ENCODE assay signal across 17 mouse cellular contexts in genomic region chr10:106998052-106998625, GRCm38 (mm10).
DNase-seq lines count a peak whose midpoint lies in the region; ATAC-seq and TF ChIP-seq lines count a peak whose summit lies in the region.
"Had no signal": no experiment of that assay in that cellular context is flagged by ENCODE, and none has a peak within 500 bp of the region (broad histone marks: within the 10 kb centered on the region; RNA-seq: fewer than 3 reads in every experiment).

No protein-coding gene starts in this region.

- H3K4me2 ChIP-seq in midbrain, embryonic 11.5 days = no peak overlapping the region
- no peak overlapping the region for H3K4me2 ChIP-seq in forebrain, embryonic 15.5 days (replicated peaks)
- H3K4me2 ChIP-seq in hindbrain, postnatal 0 days (ENCODE audit: low read depth, low read length) = no peak overlapping the region
- H3K4me2 ChIP-seq: limb, embryonic 15.5 days had no signal

- no peaks in the 10 kb centered on the region for H3K27me3 ChIP-seq in midbrain, embryonic 11.5 days (ENCODE audit: control insufficient read depth, insufficient read depth, low read length)
- H3K27me3 ChIP-seq in midbrain, embryonic 10.5 days (ENCODE audit: low read depth, poor library complexity, severe bottlenecking) = no peaks in the 10 kb centered on the region
- H3K27me3 ChIP-seq in forebrain, embryonic 15.5 days = no peaks in the 10 kb centered on the region
- no peaks in the 10 kb centered on the region for H3K27me3 ChIP-seq in hindbrain, postnatal 0 days (ENCODE audit: insufficient read depth, low read length)
- H3K27me3 ChIP-seq: limb, embryonic 15.5 days; Patski had no signal

- no peaks in the 10 kb centered on the region for H3K4me1 ChIP-seq in midbrain, embryonic 11.5 days (ENCODE audit: control insufficient read depth, insufficient read depth, low read length)
- H3K4me1 ChIP-seq in midbrain, embryonic 10.5 days = no peaks in the 10 kb centered on the region
- no peaks in the 10 kb centered on the region for H3K4me1 ChIP-seq in forebrain, embryonic 15.5 days
- no peaks in the 10 kb centered on the region for H3K4me1 ChIP-seq in hindbrain, postnatal 0 days (ENCODE audit: insufficient read depth, low read length)
- H3K4me1 ChIP-seq: limb, embryonic 15.5 days had no signal

- TF ChIP-seq CTCF in hindbrain, postnatal 0 days (IDR thresholded peaks at IDR 0.05; ENCODE audit: low read depth) = no peak

- DNase-seq in midbrain, embryonic 11.5 days (ENCODE audit: low spot score, missing footprints) = no peak
- no peak for DNase-seq in midbrain, embryonic 10.5 days (ENCODE audit: low spot score)
- DNase-seq in hindbrain, postnatal 0 days (ENCODE audit: low spot score) = no peak
- DNase-seq in adrenal gland, postnatal 4 days (ENCODE audit: low spot score in 2 of 2) = no peak
- no peak for DNase-seq in lung, adult 18-20 months
- no peak for DNase-seq in gastrocnemius, adult 8-10 months (ENCODE audit: low spot score in 2 of 2)
- DNase-seq: adrenal gland, postnatal 36 days; cerebellum, adult 9-11 months; embryo, embryonic 11 days; gastrocnemius, postnatal 25 days; kidney, adult 9 months; kidney, postnatal 36 days; lung, postnatal 14 days had no signal

- no peaks in the 10 kb centered on the region for H3K36me3 ChIP-seq in midbrain, embryonic 11.5 days (ENCODE audit: control insufficient read depth, insufficient read depth, low read length)
- no peaks in the 10 kb centered on the region for H3K36me3 ChIP-seq in midbrain, embryonic 10.5 days
- H3K36me3 ChIP-seq in forebrain, embryonic 15.5 days = no peaks in the 10 kb centered on the region
- H3K36me3 ChIP-seq in hindbrain, postnatal 0 days (ENCODE audit: insufficient read depth, low read length) = no peaks in the 10 kb centered on the region
- H3K36me3 ChIP-seq: limb, embryonic 15.5 days had no signal

- WGBS in midbrain, embryonic 11.5 days = 85% methylated on average over 2 of the region's 2 CpGs
- WGBS in midbrain, embryonic 10.5 days = 85% methylated on average over 2 of the region's 2 CpGs
- WGBS in forebrain, embryonic 15.5 days = 80% methylated on average over 2 of the region's 2 CpGs
- WGBS in hindbrain, postnatal 0 days = 51% methylated on average over 2 of the region's 2 CpGs

- peak; percentile 79 for ATAC-seq in midbrain, embryonic 11.5 days (ENCODE audit: low FRiP score)
- peak; percentile 35; the same call in 1 of the 2 replicates for ATAC-seq in forebrain, embryonic 15.5 days (replicated peaks)
- peak; percentile 64 for ATAC-seq in hindbrain, postnatal 0 days
- ATAC-seq: activated CD4-positive, CD25-positive, alpha-beta regulatory T cell, adult 4 months; Patski had no signal

- no peak overlapping the region for H3K27ac ChIP-seq in midbrain, embryonic 11.5 days (ENCODE audit: low read depth, low read length)
- no peak overlapping the region for H3K27ac ChIP-seq in midbrain, embryonic 10.5 days (replicated peaks)
- H3K27ac ChIP-seq in forebrain, embryonic 15.5 days (replicated peaks) = no peak overlapping the region
- H3K27ac ChIP-seq in hindbrain, postnatal 0 days = no peak overlapping the region
- H3K27ac ChIP-seq: limb, embryonic 15.5 days had no signal

- no peaks in the 10 kb centered on the region for H3K9me3 ChIP-seq in midbrain, embryonic 11.5 days (ENCODE audit: control insufficient read depth, low read length)
- no peaks in the 10 kb centered on the region for H3K9me3 ChIP-seq in midbrain, embryonic 10.5 days (replicated peaks)
- no peaks in the 10 kb centered on the region for H3K9me3 ChIP-seq in forebrain, embryonic 15.5 days
- no peaks in the 10 kb centered on the region for H3K9me3 ChIP-seq in hindbrain, postnatal 0 days (ENCODE audit: low read length)
- H3K9me3 ChIP-seq: limb, embryonic 15.5 days had no signal

- no peak overlapping the region for H3K4me3 ChIP-seq in midbrain, embryonic 11.5 days (ENCODE audit: low read depth, low read length)
- no peak overlapping the region for H3K4me3 ChIP-seq in midbrain, embryonic 10.5 days
- no peak overlapping the region for H3K4me3 ChIP-seq in forebrain, embryonic 15.5 days
- H3K4me3 ChIP-seq in hindbrain, postnatal 0 days (ENCODE audit: low read length) = no peak overlapping the region
- H3K4me3 ChIP-seq: limb, embryonic 15.5 days had no signal

- H3K9ac ChIP-seq in midbrain, embryonic 11.5 days (ENCODE audit: low read length) = no peak overlapping the region
- H3K9ac ChIP-seq in forebrain, embryonic 15.5 days (replicated peaks) = no peak overlapping the region
- no peak overlapping the region for H3K9ac ChIP-seq in hindbrain, postnatal 0 days (replicated peaks; ENCODE audit: low read length)
- H3K9ac ChIP-seq: limb, embryonic 15.5 days had no signal
